Mouse (Mus musculus) embryonic fibroblast, embryonic 13.5 days (primary cell): ENCODE measurements around the gene Hmcn1. TPM values are rescaled to one million over a fixed set of nuclear protein-coding genes. Genes with fewer than 3 reads are reported as not detected.

Experiments used
- H3K27ac ChIP-seq: 2 replicates; pipeline ENCODE4 v1.5.1; 2012; ENCODE audit warnings: low read length, control low read depth, inconsistent platforms; ENCODE audit not compliant: insufficient read depth
- H3K4me1 ChIP-seq: 2 replicates; pipeline ENCODE4 v1.6.1; 2011; ENCODE audit warnings: low read length; ENCODE audit not compliant: control insufficient read depth, insufficient read depth
- H3K4me3 ChIP-seq: 2 replicates; pipeline ENCODE4 v1.5.1; 2011; ENCODE audit warnings: mild to moderate bottlenecking, control low read depth, low read length; ENCODE audit not compliant: insufficient read depth
- CTCF ChIP-seq: IDR thresholded peaks from 2 replicates; pipeline ENCODE4 v1.5.1; 2011; ENCODE audit warnings: mild to moderate bottlenecking, control low read depth, low read length, moderate library complexity, borderline replicate concordance; ENCODE audit not compliant: insufficient read depth
- POLR2A ChIP-seq: IDR thresholded peaks from 2 replicates; pipeline ENCODE4 v1.6.1; 2011; ENCODE audit warnings: low read depth, mild to moderate bottlenecking, control low read depth, low read length, moderate library complexity
- polyA plus RNA-seq: library from polyadenylated mRNA; stranded (reverse); fragments of >200 nt; gene quantifications from 2 replicates; pipeline ENCODE4 v1.2.4, GENCODE M21; 2011; ENCODE audit warnings: low read depth; ENCODE audit not compliant: missing spikeins, insufficient read length

Hmcn1 gene
- polyA plus RNA-seq, 1 experiment = 24.8 TPM

DNA sequence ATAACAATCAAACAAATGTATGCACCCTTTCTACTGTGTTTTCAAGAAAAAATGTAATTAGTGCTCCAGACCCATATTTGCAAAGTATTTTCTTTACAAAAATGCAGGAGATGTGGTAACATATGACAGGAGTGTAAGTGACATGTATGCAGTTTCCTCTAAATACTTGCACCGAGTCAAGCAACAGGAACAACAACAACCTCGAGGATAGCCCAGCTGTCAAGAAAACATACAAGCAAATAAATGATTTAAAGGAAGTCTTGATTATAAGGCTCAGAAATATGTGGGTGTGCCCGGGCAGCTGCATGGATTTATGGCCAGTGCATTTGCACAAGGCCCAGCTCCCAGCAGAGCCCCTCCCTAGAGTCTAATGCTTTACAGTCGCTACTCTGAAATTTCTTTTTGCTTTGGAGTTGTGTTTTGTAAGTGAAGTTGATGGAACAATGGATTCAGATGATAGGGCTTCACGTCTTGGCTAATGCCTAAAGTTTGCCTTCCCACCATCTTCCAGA lies 99.5 kb downstream of the Hmcn1 start:
- no peak for TF ChIP-seq POLR2A
- TF ChIP-seq CTCF = no peak
- Histone ChIP-seq H3K4me3 (no peak overlapping the region), H3K27ac (no peak overlapping the region)

DNA sequence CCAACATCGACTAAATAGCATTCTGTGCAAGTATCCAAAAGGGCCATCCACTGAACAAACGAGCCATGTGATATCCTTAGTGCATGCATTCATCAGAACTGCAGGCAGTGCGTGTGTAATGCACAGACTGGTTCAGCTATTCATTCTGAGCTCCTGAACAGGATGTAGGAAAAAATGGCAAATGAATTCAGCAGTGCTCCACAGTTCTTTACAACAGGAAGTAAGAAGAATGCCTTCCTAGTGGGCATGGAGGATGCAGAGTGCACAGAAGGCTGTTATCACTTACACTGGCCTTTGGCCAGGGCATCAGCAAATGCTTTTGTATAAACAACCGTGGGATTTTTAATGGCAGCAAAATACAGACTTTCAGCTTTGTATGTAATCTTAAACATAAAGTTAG lies 103.2 kb downstream of the Hmcn1 start:
- TF ChIP-seq POLR2A = no peak
- Histone ChIP-seq H3K27ac (no peak overlapping the region), H3K4me1 (no peaks in the 10 kb centered on the region), H3K4me3 (no peak overlapping the region)

More for the DNA sequence above, 99.5 kb downstream of the Hmcn1 start:
- peaks cover 7% of the 10 kb centered on the region for H3K4me1 ChIP-seq

DNA sequence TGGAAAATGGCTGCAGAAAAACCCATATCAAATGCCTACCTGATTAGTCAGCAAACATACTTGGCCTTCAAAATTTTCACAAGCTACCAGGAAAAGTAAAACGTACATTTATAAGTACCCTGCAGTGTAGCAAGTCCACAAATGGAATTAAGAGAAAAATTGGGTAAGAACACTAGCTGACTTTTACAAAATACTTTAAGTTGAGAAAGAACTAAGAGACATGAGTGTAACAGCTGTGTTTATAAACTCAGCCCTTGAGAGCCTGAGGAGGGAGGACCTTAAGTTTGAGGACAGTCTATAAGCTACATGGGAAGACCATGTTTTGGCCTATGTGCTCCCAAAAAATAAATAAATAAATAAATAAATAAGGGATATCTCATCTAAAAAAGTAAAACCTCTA lies 107.0 kb downstream of the Hmcn1 start:
- TF ChIP-seq CTCF (no peak), POLR2A (no peak)

GRCm38 (mm10) chr1:150878421-150878820 lies 114.8 kb downstream of the Hmcn1 start:
- H3K4me3 ChIP-seq = no peak overlapping the region
- no peak overlapping the region for H3K27ac ChIP-seq
- TF ChIP-seq POLR2A (no peak), CTCF (no peak)
- H3K4me1 ChIP-seq = no peaks in the 10 kb centered on the region

More for the DNA sequence above, 107.0 kb downstream of the Hmcn1 start:
- Histone ChIP-seq H3K4me3 (no peak overlapping the region), H3K4me1 (no peaks in the 10 kb centered on the region), H3K27ac (no peak overlapping the region; the same call in 1 of the 2 replicates)

DNA sequence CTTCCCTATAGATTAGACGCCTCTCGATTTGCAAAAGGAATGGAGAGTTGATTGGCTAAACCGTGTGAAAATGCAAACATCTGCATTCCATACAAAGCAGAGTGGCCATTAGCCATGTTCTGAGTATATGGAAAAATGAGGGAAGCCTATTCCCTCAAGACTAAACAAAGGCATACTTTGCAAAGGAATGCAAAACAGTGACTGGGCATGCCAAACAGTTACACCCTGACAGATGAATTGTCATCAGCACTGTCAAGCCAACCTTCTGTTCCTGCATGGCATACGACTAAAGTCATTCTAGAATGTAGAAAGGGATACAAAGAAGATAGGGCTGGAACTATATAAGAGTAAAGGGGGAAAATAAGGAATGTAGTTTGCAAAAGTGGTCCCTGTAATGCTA lies 115.3 kb downstream of the Hmcn1 start:
- Histone ChIP-seq H3K27ac (no peak overlapping the region), H3K4me3 (no peak overlapping the region), H3K4me1 (no peaks in the 10 kb centered on the region)
- no peak for TF ChIP-seq CTCF
- no peak for TF ChIP-seq POLR2A

- TF ChIP-seq CTCF = no peak
- TF ChIP-seq POLR2A = no peak
- Histone ChIP-seq H3K4me1 (no peaks in the 10 kb centered on the region), H3K4me3 (no peak overlapping the region), H3K27ac (no peak overlapping the region)
These were observed 119.2 kb downstream of the Hmcn1 start for GRCm38 (mm10) chr1:150874025-150874424.

DNA sequence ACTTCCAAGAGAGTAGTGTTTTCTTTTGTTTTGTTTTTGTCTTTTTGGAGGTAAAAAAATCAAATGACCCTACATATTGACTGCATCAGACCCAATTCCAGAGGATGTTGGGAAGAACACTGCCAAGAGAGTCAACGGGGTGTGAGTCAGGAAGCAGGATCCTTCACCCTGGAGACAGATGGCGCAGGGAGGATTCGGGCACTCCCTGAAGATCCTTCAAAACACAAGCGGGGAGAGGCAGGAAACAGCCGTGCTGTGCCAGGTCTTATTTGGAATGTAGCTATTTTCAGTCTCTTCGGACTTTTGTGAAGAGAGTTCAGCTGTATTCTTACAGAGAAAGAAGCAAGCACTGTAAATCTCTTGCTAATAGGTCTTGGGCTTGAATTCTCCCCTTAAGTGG lies 120.0 kb downstream of the Hmcn1 start:
- H3K4me3 ChIP-seq = no peak overlapping the region
- no peaks in the 10 kb centered on the region for H3K4me1 ChIP-seq
- no peak overlapping the region for H3K27ac ChIP-seq
- TF ChIP-seq POLR2A (no peak), CTCF (no peak)

DNA sequence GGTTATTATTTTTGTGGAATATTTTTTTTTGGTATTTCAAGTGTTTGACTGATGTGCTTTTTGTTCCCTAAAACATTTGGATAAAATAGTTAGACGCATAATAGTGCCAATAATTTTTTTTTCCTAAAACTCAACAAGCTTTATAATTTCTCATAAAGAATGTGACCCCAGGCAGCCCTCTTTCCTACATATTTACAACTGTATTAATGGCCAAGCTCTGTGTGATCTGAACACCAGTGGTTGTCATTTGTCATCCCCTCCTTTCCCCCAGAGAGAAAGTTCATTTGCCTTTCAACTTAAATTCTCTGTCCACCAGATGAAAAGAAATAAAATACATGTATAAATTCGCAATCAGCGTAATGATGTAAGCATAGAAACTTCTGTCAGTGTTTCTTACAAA lies 121.1 kb downstream of the Hmcn1 start:
- no peak overlapping the region for H3K4me3 ChIP-seq
- H3K27ac ChIP-seq = no peak overlapping the region
- TF ChIP-seq CTCF (no peak), POLR2A (no peak)

GRCm38 (mm10) chr1:150869189-150869588 lies 124.0 kb downstream of the Hmcn1 start:
- H3K4me3 ChIP-seq = no peak overlapping the region
- no peaks in the 10 kb centered on the region for H3K4me1 ChIP-seq
- H3K27ac ChIP-seq = no peak overlapping the region
- TF ChIP-seq CTCF (no peak), POLR2A (no peak)

More for the DNA sequence above, 121.1 kb downstream of the Hmcn1 start:
- no peaks in the 10 kb centered on the region for H3K4me1 ChIP-seq

GRCm38 (mm10) chr1:150866615-150867014 lies 126.6 kb downstream of the Hmcn1 start:
- H3K4me3 ChIP-seq = no peak overlapping the region
- TF ChIP-seq POLR2A = no peak

DNA sequence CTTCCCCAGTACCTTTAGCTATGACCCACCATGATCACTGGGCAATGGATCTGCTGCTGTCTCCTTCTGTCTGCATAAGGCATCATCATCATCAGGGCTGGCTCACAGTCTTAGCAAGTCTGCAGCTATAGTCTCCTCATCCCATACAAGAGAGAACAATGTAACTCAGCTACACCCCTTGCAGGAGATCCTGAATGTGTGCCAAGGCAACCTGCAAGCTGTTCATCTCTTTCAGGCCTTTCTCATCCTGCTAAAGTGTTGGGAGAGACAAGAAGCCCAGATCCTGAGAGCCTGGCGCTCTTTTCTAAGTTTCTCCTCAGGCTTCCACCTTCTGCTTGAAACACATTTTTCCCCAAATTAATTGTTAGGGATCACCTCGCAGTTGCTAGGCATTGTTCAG lies 135.5 kb downstream of the Hmcn1 start:
- Histone ChIP-seq H3K4me3 (no peak overlapping the region), H3K27ac (no peak overlapping the region), H3K4me1 (no peaks in the 10 kb centered on the region)
- TF ChIP-seq CTCF (no peak), POLR2A (no peak)

More at GRCm38 (mm10) chr1:150866615-150867014, 126.6 kb downstream of the Hmcn1 start:
- no peaks in the 10 kb centered on the region for H3K4me1 ChIP-seq
- no peak overlapping the region for H3K27ac ChIP-seq
